24 mouse cellular contexts compared by ENCODE assay signal in the genomic region with DNA sequence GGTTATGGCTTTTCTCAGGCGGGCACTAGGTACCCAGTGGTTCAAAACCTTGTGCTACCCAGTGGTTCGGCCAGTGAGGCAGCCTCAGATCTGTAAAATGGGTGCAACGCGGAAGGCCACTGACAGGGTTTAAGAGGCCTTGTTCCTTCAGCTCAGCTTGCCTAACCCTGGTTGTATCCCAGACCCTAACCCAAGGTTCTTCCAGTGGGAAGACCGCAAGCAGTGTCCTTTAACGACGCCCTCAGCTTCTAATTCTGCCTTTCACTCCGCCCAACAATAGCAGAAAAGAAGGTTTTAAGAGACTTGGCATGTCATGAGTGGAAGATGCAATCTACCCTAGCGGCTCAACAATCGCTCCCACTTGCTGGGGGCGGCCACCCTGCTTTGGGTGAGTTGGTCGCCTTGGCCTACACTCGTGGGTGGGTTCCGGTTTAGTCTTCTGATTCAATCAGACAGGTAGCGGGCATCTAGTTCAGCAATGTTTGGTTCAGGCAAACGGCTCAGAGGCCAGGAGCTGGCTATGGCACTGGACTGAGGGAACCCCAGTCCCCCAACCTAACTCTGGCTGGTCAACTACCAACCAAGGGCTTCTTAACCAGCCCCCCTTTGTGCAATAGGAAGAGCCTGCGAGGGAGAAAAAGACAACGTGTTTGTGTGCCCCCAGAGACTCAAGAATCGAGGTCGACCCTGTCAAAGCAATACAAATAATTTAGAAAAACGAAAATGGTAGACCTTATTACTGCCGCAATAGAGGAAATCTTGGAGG. TPM values are rescaled to one million over a fixed set of nuclear protein-coding genes. Genes with fewer than 3 reads are reported as not detected.
DNase-seq lines count a peak whose midpoint lies in the region; ATAC-seq and TF ChIP-seq lines count a peak whose summit lies in the region.
"Had no signal": no experiment of that assay in that cellular context is flagged by ENCODE, and none has a peak within 500 bp of the region (broad histone marks: within the 10 kb centered on the region; RNA-seq: fewer than 3 reads in every experiment).

No protein-coding gene starts in this region.

- peaks cover 28% of the 10 kb centered on the region for H3K4me1 ChIP-seq in midbrain, embryonic 11.5 days (ENCODE audit: control insufficient read depth, insufficient read depth, low read length)
- H3K4me1 ChIP-seq in midbrain, embryonic 14.5 days (ENCODE audit: control insufficient read depth, insufficient read depth, low read length), result peaks cover 13% of the 10 kb centered on the region; the same call in 1 of the 2 replicates
- no peaks in the 10 kb centered on the region for H3K4me1 ChIP-seq in hindbrain, postnatal 0 days (ENCODE audit: insufficient read depth, low read length)
- peaks cover 43% of the 10 kb centered on the region for H3K4me1 ChIP-seq in neural tube, embryonic 15.5 days

- no peaks in the 10 kb centered on the region for H3K36me3 ChIP-seq in midbrain, embryonic 11.5 days (ENCODE audit: control insufficient read depth, insufficient read depth, low read length)
- no peaks in the 10 kb centered on the region for H3K36me3 ChIP-seq in midbrain, embryonic 14.5 days (ENCODE audit: control insufficient read depth, insufficient read depth, low read length)
- no peaks in the 10 kb centered on the region for H3K36me3 ChIP-seq in hindbrain, postnatal 0 days (ENCODE audit: insufficient read depth, low read length)
- H3K36me3 ChIP-seq in neural tube, embryonic 15.5 days, result no peaks in the 10 kb centered on the region
- H3K36me3 ChIP-seq: kidney, embryonic 15.5 days; liver, embryonic 13.5 days; stomach, embryonic 15.5 days had no signal

- H3K27ac ChIP-seq in midbrain, embryonic 11.5 days (ENCODE audit: low read depth, low read length), result no peak overlapping the region
- no peak overlapping the region for H3K27ac ChIP-seq in midbrain, embryonic 14.5 days (replicated peaks; ENCODE audit: low read depth, low read length)
- H3K27ac ChIP-seq in hindbrain, postnatal 0 days, result peak overlapping the region; percentile 51; the same call in 1 of the 2 replicates
- H3K27ac ChIP-seq in neural tube, embryonic 15.5 days (replicated peaks), result peak overlapping the region; percentile 90
- H3K27ac ChIP-seq: forebrain, embryonic 13.5 days; kidney, embryonic 15.5 days; liver, embryonic 13.5 days; stomach, embryonic 15.5 days had no signal

- TF ChIP-seq CTCF in hindbrain, postnatal 0 days (IDR thresholded peaks at IDR 0.05; ENCODE audit: low read depth), result no peak

- no peak overlapping the region for H3K4me2 ChIP-seq in midbrain, embryonic 11.5 days
- no peak overlapping the region for H3K4me2 ChIP-seq in midbrain, embryonic 14.5 days (ENCODE audit: low read length)
- peak overlapping the region; percentile 40 for H3K4me2 ChIP-seq in hindbrain, postnatal 0 days (ENCODE audit: low read depth, low read length)
- peak overlapping the region; percentile 56 for H3K4me2 ChIP-seq in neural tube, embryonic 15.5 days
- H3K4me2 ChIP-seq: forebrain, embryonic 13.5 days; kidney, embryonic 15.5 days; liver, embryonic 13.5 days; stomach, embryonic 15.5 days had no signal

- ATAC-seq in midbrain, embryonic 11.5 days (ENCODE audit: low FRiP score), result no peak
- ATAC-seq in midbrain, embryonic 14.5 days (ENCODE audit: low FRiP score, low TSS enrichment), result no peak
- ATAC-seq in hindbrain, postnatal 0 days, result no peak
- no peak for ATAC-seq in neural tube, embryonic 15.5 days (ENCODE audit: low FRiP score)
- ATAC-seq: forebrain, embryonic 13.5 days; inflammation-experienced regulatory T-cells, adult 6 months had no signal

- WGBS in midbrain, embryonic 11.5 days, result 19% methylated on average over 22 of the region's 22 CpGs
- 18% methylated on average over 22 of the region's 22 CpGs for WGBS in midbrain, embryonic 14.5 days
- 23% methylated on average over 22 of the region's 22 CpGs for WGBS in hindbrain, postnatal 0 days
- 22% methylated on average over 22 of the region's 22 CpGs for WGBS in neural tube, embryonic 15.5 days

- no peak overlapping the region for H3K4me3 ChIP-seq in midbrain, embryonic 11.5 days (ENCODE audit: low read depth, low read length)
- no peak overlapping the region for H3K4me3 ChIP-seq in midbrain, embryonic 14.5 days (replicated peaks; ENCODE audit: low read depth, low read length)
- H3K4me3 ChIP-seq in hindbrain, postnatal 0 days (ENCODE audit: low read length), result peak overlapping the region; percentile 40
- peak overlapping the region; percentile 47 for H3K4me3 ChIP-seq in neural tube, embryonic 15.5 days (replicated peaks)
- H3K4me3 ChIP-seq: forebrain, embryonic 13.5 days; kidney, embryonic 15.5 days; liver, embryonic 13.5 days; megakaryocyte, embryonic 14.5 days; stomach, embryonic 15.5 days had no signal

- H3K9ac ChIP-seq in midbrain, embryonic 11.5 days (ENCODE audit: low read length), result no peak overlapping the region
- no peak overlapping the region for H3K9ac ChIP-seq in midbrain, embryonic 14.5 days (replicated peaks; ENCODE audit: low read length)
- H3K9ac ChIP-seq in hindbrain, postnatal 0 days (replicated peaks; ENCODE audit: low read length), result peak overlapping the region; percentile 41; the same call in 1 of the 2 replicates
- H3K9ac ChIP-seq in neural tube, embryonic 15.5 days (replicated peaks), result peak overlapping the region; percentile 31
- H3K9ac ChIP-seq: forebrain, embryonic 13.5 days; kidney, embryonic 15.5 days; liver, embryonic 13.5 days; stomach, embryonic 15.5 days had no signal

- peaks cover 90% of the 10 kb centered on the region for H3K27me3 ChIP-seq in midbrain, embryonic 11.5 days (ENCODE audit: control insufficient read depth, insufficient read depth, low read length)
- H3K27me3 ChIP-seq in midbrain, embryonic 14.5 days (ENCODE audit: control insufficient read depth, insufficient read depth, low read length), result peaks cover 86% of the 10 kb centered on the region
- H3K27me3 ChIP-seq in hindbrain, postnatal 0 days (ENCODE audit: insufficient read depth, low read length), result peaks cover 79% of the 10 kb centered on the region
- H3K27me3 ChIP-seq in neural tube, embryonic 15.5 days (replicated peaks), result peaks cover 66% of the 10 kb centered on the region

- H3K9me3 ChIP-seq in midbrain, embryonic 11.5 days (ENCODE audit: control insufficient read depth, low read length), result no peaks in the 10 kb centered on the region; the same call in 1 of the 2 replicates
- 0 out of 2 replicates have a peak, but pooled peaks cover 6% of the 10 kb centered on the region for H3K9me3 ChIP-seq in midbrain, embryonic 14.5 days (ENCODE audit: control insufficient read depth, low read length)
- peaks cover 8% of the 10 kb centered on the region; the same call in 1 of the 2 replicates for H3K9me3 ChIP-seq in hindbrain, postnatal 0 days (ENCODE audit: low read length)
- H3K9me3 ChIP-seq in neural tube, embryonic 15.5 days (replicated peaks), result no peaks in the 10 kb centered on the region
- H3K9me3 ChIP-seq: forebrain, embryonic 13.5 days; liver, embryonic 13.5 days; stomach, embryonic 15.5 days had no signal

- DNase-seq in cerebellum, postnatal 14 days, result peak; percentile 17 to 34
- no peak for DNase-seq in cerebellum, adult 11-12 months
- DNase-seq in midbrain, embryonic 11.5 days (ENCODE audit: low spot score, missing footprints), result peak; percentile 93
- DNase-seq in midbrain, embryonic 14.5 days, result no peak
- DNase-seq in hindbrain, postnatal 0 days (ENCODE audit: low spot score), result no peak
- DNase-seq in layer of hippocampus, adult 9-11 months, result no peak
- DNase-seq in adrenal gland, adult (ENCODE audit: inconsistent age in 2 of 2, low spot score in 1 of 2), result no peak
- DNase-seq: adrenal gland, postnatal 10 days; gastrocnemius, postnatal 36 days; left cerebral cortex, postnatal 4 days; liver, embryonic 13.5 days had no signal

RNA-seq across cellular contexts. Expression of a gene that starts 4.9 kb away (rescaled TPM):
- 1.9 and 2.9 TPM in 2 replicates for polyA plus RNA-seq in midbrain, embryonic 11.5 days (2014; fragmentation: Nextera tagmentation; extraction: Ambion mirVana)
- 3.3 and 6.2 TPM in 2 replicates for polyA plus RNA-seq in midbrain, embryonic 14.5 days (2014; fragmentation: Nextera tagmentation; extraction: Ambion mirVana)
- 39.4 and 39.6 TPM in 2 replicates for total RNA-seq in hindbrain, postnatal 0 days (2014; rRNA removed)
- 11.3 and 14.5 TPM in 2 replicates for polyA plus RNA-seq in hindbrain, postnatal 0 days (2015; fragmentation: Nextera tagmentation; extraction: Ambion mirVana)
- 20.3 and 23.2 TPM in 2 replicates for polyA plus RNA-seq in neural tube, embryonic 15.5 days (2015; fragmentation: Nextera tagmentation; extraction: Ambion mirVana)
- total RNA-seq: common myeloid progenitor, adult 5-6 weeks; gastrocnemius, postnatal 36 days; heart, postnatal 10 days; layer of hippocampus, postnatal 25 days; left cerebral cortex, postnatal 4 days had no signal
- polyA plus RNA-seq: forebrain, embryonic 13.5 days; inflammation-experienced regulatory T-cells, adult 6 months; large intestine, adult 2 months; liver, embryonic 13.5 days; lung, embryonic 16.5 days; spleen, adult 2 months; thymus, postnatal 0 days had no signal

RNA-seq across cellular contexts. Expression of a gene that starts 35.5 kb away (rescaled TPM):
- polyA plus RNA-seq in midbrain, embryonic 11.5 days (2014; fragmentation: Nextera tagmentation; extraction: Ambion mirVana), result 1,003 and 1,036 TPM in 2 replicates
- 485 and 506 TPM in 2 replicates for polyA plus RNA-seq in midbrain, embryonic 14.5 days (2014; fragmentation: Nextera tagmentation; extraction: Ambion mirVana)
- total RNA-seq in hindbrain, postnatal 0 days (2014; rRNA removed), result 143 and 182 TPM in 2 replicates
- 395 and 396 TPM in 2 replicates for polyA plus RNA-seq in hindbrain, postnatal 0 days (2015; fragmentation: Nextera tagmentation; extraction: Ambion mirVana)
- polyA plus RNA-seq in neural tube, embryonic 15.5 days (2015; fragmentation: Nextera tagmentation; extraction: Ambion mirVana), result 369 and 576 TPM in 2 replicates

RNA-seq across cellular contexts. Expression of a gene that starts 51.3 kb away (rescaled TPM):
- 3.9 and 5.2 TPM in 2 replicates for polyA plus RNA-seq in midbrain, embryonic 11.5 days (2014; fragmentation: Nextera tagmentation; extraction: Ambion mirVana)
- 4.7 and 5.5 TPM in 2 replicates for polyA plus RNA-seq in midbrain, embryonic 14.5 days (2014; fragmentation: Nextera tagmentation; extraction: Ambion mirVana)
- 6.3 and 10.1 TPM in 2 replicates for total RNA-seq in hindbrain, postnatal 0 days (2014; rRNA removed)
- 10.0 and 10.3 TPM in 2 replicates for polyA plus RNA-seq in hindbrain, postnatal 0 days (2015; fragmentation: Nextera tagmentation; extraction: Ambion mirVana)
- polyA plus RNA-seq in neural tube, embryonic 15.5 days (2015; fragmentation: Nextera tagmentation; extraction: Ambion mirVana), result 9.2 and 9.7 TPM in 2 replicates
- total RNA-seq: common myeloid progenitor, adult 5-6 weeks had no signal
- polyA plus RNA-seq: inflammation-experienced regulatory T-cells, adult 6 months had no signal

Comparison
In these comparisons a context has a peak if more than half of its experiments do, and no peak if none do; other contexts are left out.
1. DNase-seq: peak in cerebellum, postnatal 14 days (2 of 2) and midbrain, embryonic 11.5 days (single experiment); none in cerebellum, adult 11-12 months (single experiment), midbrain, embryonic 14.5 days (single experiment), hindbrain, postnatal 0 days (single experiment), layer of hippocampus, adult 9-11 months (single experiment) and adrenal gland, adult (0 of 2).
2. H3K27ac ChIP-seq: peak in hindbrain, postnatal 0 days (single experiment) and neural tube, embryonic 15.5 days (single experiment); none in midbrain, embryonic 11.5 days (single experiment) and midbrain, embryonic 14.5 days (single experiment).
3. H3K4me2 ChIP-seq: peak in hindbrain, postnatal 0 days (single experiment) and neural tube, embryonic 15.5 days (single experiment); none in midbrain, embryonic 11.5 days (single experiment) and midbrain, embryonic 14.5 days (single experiment).
4. H3K4me3 ChIP-seq: peak in hindbrain, postnatal 0 days (single experiment) and neural tube, embryonic 15.5 days (single experiment); none in midbrain, embryonic 11.5 days (single experiment) and midbrain, embryonic 14.5 days (single experiment).
5. H3K9ac ChIP-seq: peak in hindbrain, postnatal 0 days (single experiment) and neural tube, embryonic 15.5 days (single experiment); none in midbrain, embryonic 11.5 days (single experiment) and midbrain, embryonic 14.5 days (single experiment).